8 mouse cellular contexts compared by ENCODE assay signal in genomic region chr16:23520235-23520871, GRCm38 (mm10). TPM values are rescaled to one million over a fixed set of nuclear protein-coding genes. Genes with fewer than 3 reads are reported as not detected.
A peak's percentile ranks its signal among the peaks of the same experiment; 100 is the strongest.
DNase-seq lines count a peak whose midpoint lies in the region; ATAC-seq lines count a peak whose summit lies in the region.

Gene Rtp4 (plus strand): TSS chr16:23520291.
Gene Masp1 (minus strand): TSS chr16:23520815.

- H3K27ac ChIP-seq in forebrain, embryonic 11.5 days (ENCODE audit: low read depth, low read length) = peak within 1 kb of the TSS; percentile 63
- peak within 1 kb of the TSS; percentile 92 for H3K27ac ChIP-seq in hindbrain, embryonic 12.5 days
- H3K27ac ChIP-seq in liver, embryonic 15.5 days (replicated peaks) = peak within 1 kb of the TSS; percentile 75

- H3K4me3 ChIP-seq in forebrain, embryonic 11.5 days (ENCODE audit: low read depth, low read length) = peak within 1 kb of the TSS; percentile 36
- H3K4me3 ChIP-seq in hindbrain, embryonic 12.5 days = peak within 1 kb of the TSS; percentile 47
- H3K4me3 ChIP-seq in liver, embryonic 15.5 days (replicated peaks) = peak within 1 kb of the TSS; percentile 52

- H3K9ac ChIP-seq in forebrain, embryonic 11.5 days (ENCODE audit: low read length) = peak within 1 kb of the TSS; percentile 65
- H3K9ac ChIP-seq in hindbrain, embryonic 12.5 days = peak within 1 kb of the TSS; percentile 78
- H3K9ac ChIP-seq in liver, embryonic 15.5 days = no peak within 1 kb of the TSS; the same call in 1 of the 2 replicates

- DNase-seq in frontal cortex, postnatal 36 days (ENCODE audit: low spot score in 2 of 2) = peak; percentile 51
- DNase-seq in frontal cortex, postnatal 14 days (ENCODE audit: low spot score in 2 of 2) = no peak
- peak; percentile 32 for DNase-seq in ZHBTc4 (ENCODE audit: low read depth, low spot score)
- DNase-seq in forebrain, embryonic 11.5 days (ENCODE audit: low spot score) = peak; percentile 74
- DNase-seq in skeletal muscle tissue, adult 2 months (ENCODE audit: low read depth, low spot score) = peak; percentile 54
- no peak for DNase-seq in urinary bladder, postnatal 10 days (ENCODE audit: low spot score)

- H3K27me3 ChIP-seq in forebrain, embryonic 11.5 days (ENCODE audit: control insufficient read depth, insufficient read depth, low read length) = no peaks in the 10 kb centered on the region
- no peaks in the 10 kb centered on the region for H3K27me3 ChIP-seq in hindbrain, embryonic 12.5 days
- H3K27me3 ChIP-seq in liver, embryonic 15.5 days = 0 out of 2 replicates have a peak, but pooled peaks cover 3% of the 10 kb centered on the region

- no peaks in the 10 kb centered on the region for H3K36me3 ChIP-seq in forebrain, embryonic 11.5 days (ENCODE audit: control insufficient read depth, insufficient read depth, low read length)
- no peaks in the 10 kb centered on the region for H3K36me3 ChIP-seq in hindbrain, embryonic 12.5 days
- no peaks in the 10 kb centered on the region; the same call in 1 of the 2 replicates for H3K36me3 ChIP-seq in liver, embryonic 15.5 days (replicated peaks)

- 2% methylated on average over 12 of the region's 12 CpGs for WGBS in forebrain, embryonic 11.5 days
- WGBS in hindbrain, embryonic 12.5 days = under 1% methylated on average over 12 of the region's 12 CpGs
- WGBS in liver, embryonic 15.5 days (ENCODE audit: insufficient replicate concordance) = 3% methylated on average over 12 of the region's 12 CpGs

- peaks cover 3% of the 10 kb centered on the region; the same call in 1 of the 2 replicates for H3K4me1 ChIP-seq in forebrain, embryonic 11.5 days (replicated peaks; ENCODE audit: control insufficient read depth, insufficient read depth, low read length)
- H3K4me1 ChIP-seq in hindbrain, embryonic 12.5 days = peaks cover 54% of the 10 kb centered on the region
- peaks cover 19% of the 10 kb centered on the region for H3K4me1 ChIP-seq in liver, embryonic 15.5 days (replicated peaks)

- H3K4me2 ChIP-seq in forebrain, embryonic 11.5 days (ENCODE audit: low read depth, low read length, severe bottlenecking) = peak within 1 kb of the TSS; percentile 60
- peak within 1 kb of the TSS; percentile 74 for H3K4me2 ChIP-seq in hindbrain, embryonic 12.5 days (replicated peaks)
- H3K4me2 ChIP-seq in liver, embryonic 15.5 days = peak within 1 kb of the TSS; percentile 43

- no peaks in the 10 kb centered on the region for H3K9me3 ChIP-seq in forebrain, embryonic 11.5 days (ENCODE audit: control insufficient read depth, low read length)
- H3K9me3 ChIP-seq in hindbrain, embryonic 12.5 days (replicated peaks) = no peaks in the 10 kb centered on the region
- H3K9me3 ChIP-seq in liver, embryonic 15.5 days (replicated peaks) = no peaks in the 10 kb centered on the region

- ATAC-seq in forebrain, embryonic 11.5 days (replicated peaks; ENCODE audit: low FRiP score) = peak; percentile 86
- ATAC-seq in hindbrain, embryonic 12.5 days (ENCODE audit: low FRiP score) = peak; percentile 88
- peak; percentile 43 for ATAC-seq in liver, embryonic 15.5 days (ENCODE audit: insufficient read depth)

RNA-seq across cellular contexts. Expression of gene Rtp4, which starts in this region (rescaled TPM):
- polyA plus RNA-seq in forebrain, embryonic 11.5 days (2014; fragmentation: Nextera tagmentation; extraction: Ambion mirVana) = 1.7 and 2.2 TPM in 2 replicates
- polyA plus RNA-seq in hindbrain, embryonic 12.5 days (2016; fragmentation: Nextera tagmentation; extraction: Ambion mirVana) = 3.6 and 5.1 TPM in 2 replicates
- 6.3 and 9.9 TPM in 2 replicates for polyA plus RNA-seq in liver, embryonic 15.5 days (2015; fragmentation: Nextera tagmentation; extraction: Ambion mirVana)

RNA-seq across cellular contexts. Expression of gene Masp1, which starts in this region (rescaled TPM):
- polyA plus RNA-seq in forebrain, embryonic 11.5 days (2014; fragmentation: Nextera tagmentation; extraction: Ambion mirVana) = 19.5 and 22.7 TPM in 2 replicates
- polyA plus RNA-seq in hindbrain, embryonic 12.5 days (2016; fragmentation: Nextera tagmentation; extraction: Ambion mirVana) = 29.5 and 31.9 TPM in 2 replicates
- 21.7 and 24.9 TPM in 2 replicates for polyA plus RNA-seq in liver, embryonic 15.5 days (2015; fragmentation: Nextera tagmentation; extraction: Ambion mirVana)

Comparison
In these comparisons a context has a peak if more than half of its experiments do, and no peak if none do; other contexts are left out.
1. DNase-seq: peak in frontal cortex, postnatal 36 days (2 of 2), ZHBTc4 (single experiment), forebrain, embryonic 11.5 days (single experiment) and skeletal muscle tissue, adult 2 months (single experiment); none in frontal cortex, postnatal 14 days (0 of 2) and urinary bladder, postnatal 10 days (single experiment).
2. Peak in every context shown above with its lines, with median percentiles within 50 percentile points of each other: ATAC-seq, H3K27ac ChIP-seq, H3K4me2 ChIP-seq and H3K4me3 ChIP-seq.